Mouse (Mus musculus) embryo, embryonic 10.5 days (tissue): ENCODE measurements around the gene Dnajc8.
A peak's percentile ranks its signal among the peaks of the same experiment; 100 is the strongest.

ENCODE experiments used
- DNase-seq: peaks from one replicate; pipeline ENCODE4 v3.0.0-alpha.2; 2015; ENCODE audit warnings: low spot score

Dnajc8 gene

GRCm38 (mm10) chr4:132535406-132536121, at the start of gene Dnajc8:
Gene Dnajc8, plus strand, starts transcription at chr4:132535550.
- DNase-seq = peak; percentile 96

GRCm38 (mm10) chr4:132488521-132488920, 46.8 kb upstream of the Dnajc8 start:
- no peak for DNase-seq

- DNase-seq = no peak
These were observed 46.4 kb upstream of the Dnajc8 start for GRCm38 (mm10) chr4:132488976-132489375.

- no peak for DNase-seq
These were observed 44.9 kb upstream of the Dnajc8 start for GRCm38 (mm10) chr4:132490273-132491010.

- DNase-seq = no peak
These were observed 44.3 kb upstream of the Dnajc8 start for GRCm38 (mm10) chr4:132491057-132491456.

GRCm38 (mm10) chr4:132491748-132492147, 43.6 kb upstream of the Dnajc8 start:
- DNase-seq = no peak

- DNase-seq = no peak
These were observed 42.9 kb upstream of the Dnajc8 start for GRCm38 (mm10) chr4:132492178-132493060.

- no peak for DNase-seq
These were observed 41.0 kb upstream of the Dnajc8 start for GRCm38 (mm10) chr4:132494271-132494918.

GRCm38 (mm10) chr4:132501639-132502038, 33.7 kb upstream of the Dnajc8 start:
- no peak for DNase-seq

GRCm38 (mm10) chr4:132503344-132503743, 32.0 kb upstream of the Dnajc8 start:
- DNase-seq = no peak

GRCm38 (mm10) chr4:132505034-132505738, 30.2 kb upstream of the Dnajc8 start:
- no peak for DNase-seq

- no peak for DNase-seq
These were observed 29.6 kb upstream of the Dnajc8 start for GRCm38 (mm10) chr4:132505800-132506199.

GRCm38 (mm10) chr4:132506250-132506649, 29.1 kb upstream of the Dnajc8 start:
- DNase-seq = no peak

GRCm38 (mm10) chr4:132507210-132507609, 28.1 kb upstream of the Dnajc8 start:
- DNase-seq = no peak

GRCm38 (mm10) chr4:132509621-132510296, 25.6 kb upstream of the Dnajc8 start:
- peak; percentile 94 for DNase-seq

GRCm38 (mm10) chr4:132510352-132510798, 25.0 kb upstream of the Dnajc8 start, which contains the start of gene Sesn2:
Gene Sesn2, minus strand, starts transcription at chr4:132510501.
- peak; percentile 99 for DNase-seq

GRCm38 (mm10) chr4:132512080-132512479, 23.3 kb upstream of the Dnajc8 start:
- no peak for DNase-seq

GRCm38 (mm10) chr4:132513395-132514273, 21.7 kb upstream of the Dnajc8 start:
- DNase-seq = no peak

- DNase-seq = peak; percentile 93
These were observed 20.7 kb upstream of the Dnajc8 start for GRCm38 (mm10) chr4:132514555-132515135.
